Mouse (Mus musculus) liver, embryonic 14.5 days (tissue): ENCODE data around the gene Gjc1. TPM values are rescaled to one million over a fixed set of nuclear protein-coding genes. Genes with fewer than 3 reads are reported as not detected.
A peak's percentile ranks its signal among the peaks of the same experiment; 100 is the strongest.

Source experiments
- ATAC-seq: fragments of 200-750 bp; cut with Nextera tagmentation; 2 replicates; pipeline ENCODE4 v1.8.0; 2017; ENCODE audit warnings: moderate number of reproducible peaks, mild to moderate bottlenecking, moderate library complexity; ENCODE audit not compliant: insufficient read depth
- DNase-seq, 3 experiments: peaks; one replicate each; pipeline ENCODE4 v3.0.0-alpha.2; 2012 to 2013; ENCODE audit warnings: low read depth in 3 of 3, low spot score in 3 of 3
- H3K27ac ChIP-seq: fragments of 300-500 bp; sonication (generic); 2 replicates; pipeline ENCODE4 v1.5.1; 2014; ENCODE audit warnings: moderate library complexity, mild to moderate bottlenecking, control low read depth, inconsistent platforms
- H3K27me3 ChIP-seq: fragments of 300-500 bp; sonication (generic); 2 replicates; pipeline ENCODE4 v1.6.1; 2014; ENCODE audit warnings: mild to moderate bottlenecking, low read length, moderate library complexity; ENCODE audit not compliant: control insufficient read depth, insufficient read depth
- H3K36me3 ChIP-seq: fragments of 300-500 bp; sonication (generic); replicated peaks from 2 replicates; pipeline ENCODE4 v1.6.1; 2014; ENCODE audit warnings: low read depth; ENCODE audit not compliant: control insufficient read depth, insufficient read depth
- H3K4me1 ChIP-seq, 2 experiments: fragments of 200-500 bp in 1 of 2; fragments of 300-500 bp in 1 of 2; sonication (generic) in 1 of 2; replicated peaks; 2 replicates each; pipeline ENCODE4 v1.6.1; 2012 to 2014; ENCODE audit warnings: antibody characterized with exemption in 1 of 2, inconsistent platforms in 1 of 2, low read length in 1 of 2; ENCODE audit not compliant: control insufficient read depth in 2 of 2, insufficient read depth in 2 of 2
- H3K4me2 ChIP-seq: fragments of 300-500 bp; sonication (generic); 2 replicates; pipeline ENCODE4 v1.6.1; 2014; ENCODE audit warnings: low read depth, mild to moderate bottlenecking, control low read depth, moderate library complexity
- H3K4me3 ChIP-seq, 2 experiments: fragments of 200-500 bp in 1 of 2; fragments of 300-500 bp in 1 of 2; sonication (generic) in 1 of 2; 2 replicates each; pipeline ENCODE4 v1.5.1; 2012 to 2014; ENCODE audit warnings: low read depth in 2 of 2, low read length in 2 of 2, mild to moderate bottlenecking in 2 of 2, control low read depth in 1 of 2, inconsistent platforms in 1 of 2, moderate library complexity in 1 of 2; ENCODE audit not compliant: insufficient read depth in 1 of 2
- H3K9ac ChIP-seq: fragments of 300-500 bp; sonication (generic); replicated peaks from 2 replicates; pipeline ENCODE4 v1.6.1; 2014; ENCODE audit warnings: mild to moderate bottlenecking, control low read depth, moderate library complexity
- H3K9me3 ChIP-seq: fragments of 300-500 bp; sonication (generic); 2 replicates; pipeline ENCODE4 v1.6.1; 2016; ENCODE audit warnings: low read length, mixed read lengths; ENCODE audit not compliant: control insufficient read depth
- CTCF ChIP-seq: IDR thresholded peaks from 2 replicates; pipeline ENCODE4 v1.5.1; 2016; ENCODE audit warnings: antibody characterized with exemption, low read depth, control low read depth
- EP300 ChIP-seq: IDR thresholded peaks from 2 replicates; pipeline ENCODE4 v1.6.1; 2016; ENCODE audit warnings: antibody characterized with exemption, low read depth
- WGBS: fragments of 180-500 bp; shearing (Covaris S2); extraction: QIAGEN DNeasy Blood & Tissue Kit; methylation state at CpG from one replicate; pipeline ENCODE4 v1.1.7; 2014; ENCODE audit not compliant: insufficient replicate concordance; 5-methylcytosine and 5-hydroxymethylcytosine counted together
- polyA plus RNA-seq, 2 experiments: library from polyadenylated mRNA; depleted of rRNA in 1 of 2; stranded (reverse) in 1 of 2; unstranded in 1 of 2; fragments of >200 nt; fragmentation: Nextera tagmentation in 1 of 2; extraction: Ambion mirVana in 1 of 2; gene quantifications; 2 replicates each; pipeline versions ENCODE4 v1.2.1 to v1.2.3; 2012 to 2014

Gene Gjc1
- polyA plus RNA-seq, 2 experiments, result 1.1 to 1.7 TPM

DNA sequence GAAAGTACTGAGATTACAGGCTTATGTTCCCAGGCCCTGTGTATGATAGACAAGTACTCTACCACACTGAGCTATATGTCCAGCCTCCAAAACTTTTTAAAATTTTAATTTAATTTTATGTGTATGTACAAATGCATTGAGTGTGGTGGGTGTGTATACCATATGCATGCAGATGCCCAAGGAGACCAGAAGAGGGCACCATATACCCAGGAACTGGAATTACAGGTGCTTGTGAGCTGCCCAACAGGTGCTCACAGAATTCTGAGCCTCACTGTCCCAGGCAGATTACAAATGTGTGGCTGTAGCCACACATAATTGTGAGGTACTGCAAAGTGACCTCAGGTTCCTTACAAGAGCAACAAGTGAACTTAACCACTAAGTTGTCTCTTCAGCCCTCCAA is 34.3 kb upstream of the Gjc1 start:
- H3K9ac ChIP-seq, result no peak overlapping the region
- H3K27ac ChIP-seq, result no peak overlapping the region
- H3K4me1 ChIP-seq, result no peaks in the 10 kb centered on the region
- H3K9me3 ChIP-seq, result no peaks in the 10 kb centered on the region
- DNase-seq, result peak in 1 of 3 experiments; percentile 19
- H3K4me2 ChIP-seq, result no peak overlapping the region
- TF ChIP-seq EP300, result no peak
- peak; percentile 72 for TF ChIP-seq CTCF
- no peak for ATAC-seq
- H3K36me3 ChIP-seq, result peaks cover 65% of the 10 kb centered on the region
- H3K27me3 ChIP-seq, result no peaks in the 10 kb centered on the region
- no peak overlapping the region for H3K4me3 ChIP-seq

DNA sequence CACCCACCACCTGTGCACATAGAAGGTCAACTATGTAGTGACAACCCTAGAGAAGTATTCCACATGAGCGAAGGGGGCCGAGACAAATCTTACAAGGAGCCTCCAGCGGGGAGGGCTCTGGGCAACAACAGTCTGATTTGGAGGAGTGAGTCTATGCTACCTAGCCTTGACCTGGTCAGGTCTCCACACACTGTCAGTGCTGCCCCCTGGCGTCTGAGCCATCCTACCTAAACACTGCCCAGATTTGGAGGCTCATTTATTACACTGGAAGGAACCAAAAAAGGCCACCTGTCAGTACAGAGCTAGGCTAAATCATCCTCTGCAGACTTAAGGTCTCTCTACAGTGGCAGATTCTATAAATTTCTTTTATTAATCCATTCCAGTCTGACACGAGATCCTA is 32.4 kb upstream of the Gjc1 start:
- 63% methylated on average over 5 of the region's 5 CpGs for whole genome bisulfite sequencing
- Histone ChIP-seq H3K9me3 (no peaks in the 10 kb centered on the region), H3K4me2 (no peak overlapping the region), H3K27ac (no peak overlapping the region), H3K4me3 (no peak overlapping the region), H3K36me3 (peaks cover 66% of the 10 kb centered on the region), H3K9ac (no peak overlapping the region), H3K4me1 (no peaks in the 10 kb centered on the region), H3K27me3 (no peaks in the 10 kb centered on the region)
- TF ChIP-seq CTCF, result peak; percentile 71
- no peak for TF ChIP-seq EP300
- DNase-seq (peak in 1 of 3 experiments; percentile 4), ATAC-seq (no peak)

DNA sequence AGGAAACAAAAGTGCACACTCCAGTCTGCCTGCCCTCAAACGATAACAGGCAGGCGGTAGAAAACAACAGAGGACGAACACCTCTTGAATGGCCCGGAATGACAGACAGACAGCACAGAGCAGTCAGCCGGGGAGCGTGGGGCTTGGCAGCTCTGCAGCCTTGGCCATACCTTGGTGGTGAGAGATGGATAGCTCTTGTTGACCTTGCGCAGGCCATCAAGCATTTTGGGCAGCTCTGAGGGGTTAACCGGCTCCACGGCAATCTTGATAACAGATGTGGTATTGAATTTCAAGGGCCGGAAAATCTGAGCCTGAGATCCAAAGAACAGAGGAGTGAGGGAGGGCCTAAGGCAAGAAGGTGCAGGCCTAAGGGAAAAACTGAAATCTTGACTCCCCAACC is 26.4 kb upstream of the Gjc1 start:
- ATAC-seq, result no peak
- DNase-seq, result no peak
- no peaks in the 10 kb centered on the region for H3K4me1 ChIP-seq
- no peaks in the 10 kb centered on the region for H3K9me3 ChIP-seq
- no peak overlapping the region for H3K9ac ChIP-seq
- no peak overlapping the region for H3K4me3 ChIP-seq
- no peaks in the 10 kb centered on the region for H3K27me3 ChIP-seq
- H3K27ac ChIP-seq, result no peak overlapping the region
- 86% methylated on average over 10 of the region's 10 CpGs for WGBS
- H3K36me3 ChIP-seq, result peaks cover 71% of the 10 kb centered on the region
- H3K4me2 ChIP-seq, result no peak overlapping the region
- TF ChIP-seq CTCF (no peak), EP300 (no peak)

DNA sequence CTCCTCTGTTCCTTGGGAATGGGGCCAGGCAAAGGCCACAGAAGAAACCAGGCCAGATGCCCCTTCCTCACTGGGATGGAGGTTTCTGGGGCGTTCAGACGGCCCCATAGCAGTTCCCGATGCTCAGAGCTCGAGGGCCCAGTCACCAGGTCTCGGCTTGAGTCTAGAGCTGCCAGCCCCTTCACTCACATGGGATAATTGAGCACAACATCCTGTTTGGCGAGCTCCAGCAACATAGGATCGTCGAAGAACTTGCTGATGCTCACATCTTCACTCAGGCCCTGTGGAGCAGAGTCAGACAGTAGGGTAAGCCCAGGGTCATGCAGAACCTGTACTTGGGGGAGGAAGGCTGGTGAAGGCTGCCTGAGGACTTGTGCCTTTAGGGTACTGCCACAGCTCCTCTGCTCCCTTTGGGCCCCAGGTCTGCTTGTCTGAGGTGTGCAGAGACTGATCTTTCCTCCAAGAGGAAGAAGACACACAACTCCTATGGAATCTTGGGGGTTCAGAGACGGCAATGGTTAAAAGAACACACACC is 19.2 kb upstream of the Gjc1 start:
- DNase-seq (no peak), ATAC-seq (no peak)
- Histone ChIP-seq H3K36me3 (peaks cover 35% of the 10 kb centered on the region), H3K27ac (no peak overlapping the region), H3K4me1 (no peaks in the 10 kb centered on the region), H3K9ac (no peak overlapping the region), H3K9me3 (no peaks in the 10 kb centered on the region), H3K4me3 (no peak overlapping the region), H3K27me3 (no peaks in the 10 kb centered on the region), H3K4me2 (no peak overlapping the region)
- TF ChIP-seq EP300 (no peak), CTCF (no peak)
- WGBS, result 86% methylated on average over 9 of the region's 9 CpGs

DNA sequence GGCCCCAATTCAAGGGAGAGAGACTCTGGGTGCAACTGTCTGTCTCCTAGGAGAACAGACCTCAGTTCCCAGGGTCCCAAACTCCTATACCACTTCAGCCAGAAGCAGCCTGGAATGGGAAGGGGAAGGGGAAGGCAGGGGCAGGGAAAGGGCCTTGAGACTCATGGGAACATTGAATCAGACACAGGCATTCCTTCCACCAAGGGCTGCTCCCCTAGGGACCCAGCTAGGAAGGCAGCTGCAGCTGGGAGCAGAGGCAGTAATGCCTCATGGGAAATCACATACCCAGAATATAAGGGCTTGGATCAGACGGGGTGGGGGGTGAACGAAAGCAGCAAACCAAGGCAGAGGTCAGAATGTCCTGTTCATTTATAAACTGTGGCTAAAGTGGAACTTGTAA is 18.6 kb upstream of the Gjc1 start:
- TF ChIP-seq CTCF (no peak), EP300 (no peak)
- Histone ChIP-seq H3K4me2 (no peak overlapping the region), H3K4me1 (no peaks in the 10 kb centered on the region), H3K27me3 (no peaks in the 10 kb centered on the region), H3K27ac (no peak overlapping the region), H3K9ac (no peak overlapping the region), H3K9me3 (no peaks in the 10 kb centered on the region), H3K4me3 (no peak overlapping the region), H3K36me3 (peaks cover 31% of the 10 kb centered on the region)
- 81% methylated on average over 2 of the region's 2 CpGs for whole genome bisulfite sequencing
- DNase-seq, result no peak
- ATAC-seq, result no peak
